Comparison of ENCODE assay signal across 16 mouse cellular contexts in the genomic region with DNA sequence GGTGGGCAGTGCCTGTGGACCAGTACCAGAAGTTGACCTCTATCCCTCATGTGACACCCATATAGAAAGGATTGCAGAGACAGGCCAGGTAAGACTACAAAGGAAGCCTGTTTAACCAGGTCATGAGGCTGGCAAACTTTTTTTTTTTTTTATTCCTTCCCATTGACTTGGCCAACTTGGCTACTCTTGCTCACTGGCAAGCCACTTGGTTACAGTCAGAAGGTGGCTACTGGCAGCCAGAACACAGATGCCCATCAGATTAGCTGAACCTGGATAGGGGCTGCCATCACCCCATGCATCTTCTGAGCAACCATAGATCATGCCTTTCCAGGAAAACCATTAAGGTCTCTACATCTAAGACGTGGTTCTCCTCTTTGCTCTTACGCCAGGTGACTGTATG.
"Had no signal": no experiment of that assay in that cellular context is flagged by ENCODE, and none has a peak within 500 bp of the region (broad histone marks: within the 10 kb centered on the region; RNA-seq: fewer than 3 reads in every experiment).

No protein-coding gene starts in this region.

- H3K9me3 ChIP-seq: neural tube, embryonic 12.5 days; neural tube, embryonic 13.5 days; neural tube, embryonic 15.5 days; stomach, embryonic 15.5 days had no signal

- H3K4me1 ChIP-seq: stomach, embryonic 15.5 days had no signal

- DNase-seq: retina, postnatal 1 day; right cerebral cortex, adult 18-20 months; right cerebral cortex, postnatal 14 days; right cerebral cortex, postnatal 25 days; right cerebral cortex, postnatal 4 days; spleen, adult 18-20 months; thymus, adult 2 months; thymus, postnatal 14 days; thymus, postnatal 25 days; thymus, postnatal 36 days; thymus, postnatal 4 days had no signal

- H3K27ac ChIP-seq: neural tube, embryonic 12.5 days; neural tube, embryonic 13.5 days; neural tube, embryonic 15.5 days; stomach, embryonic 15.5 days; stomach, postnatal 0 days had no signal

- H3K9ac ChIP-seq: neural tube, embryonic 12.5 days; neural tube, embryonic 13.5 days; neural tube, embryonic 15.5 days; stomach, embryonic 15.5 days had no signal

- H3K27me3 ChIP-seq: neural tube, embryonic 12.5 days; neural tube, embryonic 13.5 days; neural tube, embryonic 15.5 days; stomach, embryonic 15.5 days had no signal

- H3K4me2 ChIP-seq: neural tube, embryonic 12.5 days; neural tube, embryonic 13.5 days; neural tube, embryonic 15.5 days; stomach, embryonic 15.5 days had no signal

- H3K36me3 ChIP-seq: stomach, embryonic 15.5 days had no signal

- H3K4me3 ChIP-seq: neural tube, embryonic 12.5 days; neural tube, embryonic 13.5 days; neural tube, embryonic 15.5 days; stomach, embryonic 15.5 days had no signal
